Mouse (Mus musculus) hindbrain, embryonic 16.5 days (tissue): ENCODE measurements around the gene Gm9803. TPM values are rescaled to one million over a fixed set of nuclear protein-coding genes. Genes with fewer than 3 reads are reported as not detected.

ENCODE experiments used
- ATAC-seq: fragments of 200-750 bp; cut with Nextera tagmentation; 2 replicates; pipeline ENCODE4 v1.8.0; 2017; ENCODE audit warnings: moderate TSS enrichment, moderate library complexity
- H3K27ac ChIP-seq: fragments of 300-500 bp; sonication (generic); 2 replicates; pipeline ENCODE4 v1.5.1; 2014; ENCODE audit warnings: low read depth, mild to moderate bottlenecking, control low read depth, low read length, moderate library complexity
- H3K27me3 ChIP-seq: fragments of 300-500 bp; sonication (generic); replicated peaks from 2 replicates; pipeline ENCODE4 v1.6.1; 2014; ENCODE audit warnings: low read length; ENCODE audit not compliant: control insufficient read depth, insufficient read depth
- H3K36me3 ChIP-seq: fragments of 300-500 bp; sonication (generic); 2 replicates; pipeline ENCODE4 v1.6.1; 2014; ENCODE audit warnings: mild to moderate bottlenecking, low read length, moderate library complexity, mixed read lengths; ENCODE audit not compliant: control insufficient read depth, insufficient read depth
- H3K4me1 ChIP-seq: fragments of 300-500 bp; sonication (generic); 2 replicates; pipeline ENCODE4 v1.6.1; 2014; ENCODE audit warnings: low read depth, low read length; ENCODE audit not compliant: control insufficient read depth, insufficient read depth
- H3K4me2 ChIP-seq: fragments of 300-500 bp; sonication (generic); 2 replicates; pipeline ENCODE4 v1.6.1; 2014; ENCODE audit warnings: mild to moderate bottlenecking, low read length, control low read depth, moderate library complexity
- H3K4me3 ChIP-seq: fragments of 300-500 bp; sonication (generic); 2 replicates; pipeline ENCODE4 v1.5.1; 2014; ENCODE audit warnings: mild to moderate bottlenecking, low read length, control low read depth, moderate library complexity
- H3K9ac ChIP-seq: fragments of 300-500 bp; sonication (generic); 2 replicates; pipeline ENCODE4 v1.6.1; 2014; ENCODE audit warnings: low read depth, mild to moderate bottlenecking, control low read depth, low read length, moderate library complexity
- H3K9me3 ChIP-seq: fragments of 300-500 bp; sonication (generic); 2 replicates; pipeline ENCODE4 v1.6.1; 2014; ENCODE audit warnings: mild to moderate bottlenecking, low read length, moderate library complexity; ENCODE audit not compliant: control insufficient read depth
- WGBS: fragments of 180-500 bp; shearing (Covaris S2); extraction: QIAGEN DNeasy Blood & Tissue Kit; methylation state at CpG from one replicate; pipeline ENCODE4 v1.1.7; 2014; 5-methylcytosine and 5-hydroxymethylcytosine counted together
- polyA plus RNA-seq: library from polyadenylated mRNA; unstranded; fragments of >200 nt; fragmentation: Nextera tagmentation; extraction: Ambion mirVana; gene quantifications from 2 replicates; pipeline ENCODE4 v1.2.1, GENCODE M21; 2015

Gene Gm9803
- polyA plus RNA-seq, 1 experiment from 2014 or later, result 49.0 TPM

DNA sequence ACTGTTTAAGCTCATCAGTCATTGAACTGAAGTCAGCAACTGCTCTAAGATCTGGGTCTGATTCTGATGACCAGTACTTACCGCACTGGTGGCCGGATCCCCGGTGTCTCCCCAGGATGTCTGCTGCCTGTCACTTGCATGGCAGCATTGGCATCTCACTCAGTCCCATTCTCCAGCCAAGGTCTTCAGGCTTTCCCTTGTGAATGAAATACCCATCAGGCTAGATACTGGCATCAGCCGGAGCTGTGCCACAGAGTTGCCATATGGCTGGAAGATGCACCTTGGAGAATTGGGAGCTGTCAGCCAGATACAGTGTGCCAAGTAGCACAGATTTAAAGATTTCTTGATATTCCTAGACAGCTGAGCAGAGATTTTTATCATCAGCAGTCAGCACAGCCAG lies 21.3 kb upstream of the Gm9803 start:
- Histone ChIP-seq H3K36me3 (peaks cover 6% of the 10 kb centered on the region), H3K4me2 (no peak overlapping the region), H3K9me3 (no peaks in the 10 kb centered on the region), H3K4me1 (no peaks in the 10 kb centered on the region), H3K4me3 (no peak overlapping the region), H3K9ac (no peak overlapping the region), H3K27ac (no peak overlapping the region), H3K27me3 (no peaks in the 10 kb centered on the region)
- ATAC-seq, result peak; percentile 77
- WGBS, result 76% methylated on average over 4 of the region's 4 CpGs

DNA sequence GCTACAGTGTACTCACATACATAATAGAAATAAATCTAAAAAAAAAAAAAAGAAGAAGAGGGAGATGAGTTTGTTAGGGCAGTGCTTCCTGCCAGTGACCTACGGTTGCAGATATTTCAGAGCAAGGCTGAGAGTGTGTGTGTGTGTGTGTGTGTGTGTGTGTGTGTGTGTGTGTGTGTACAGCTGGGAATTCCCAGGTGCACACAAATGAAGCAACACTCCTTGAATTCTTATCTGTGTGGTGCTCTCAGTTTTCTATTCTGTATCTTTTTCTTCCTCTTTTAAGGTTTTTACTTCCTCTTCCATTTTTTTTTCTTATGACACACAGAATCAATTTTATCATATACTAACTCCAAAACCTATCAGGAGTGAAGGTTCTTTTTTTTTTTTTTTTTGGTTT lies 19.6 kb upstream of the Gm9803 start:
- H3K4me1 ChIP-seq, result no peaks in the 10 kb centered on the region
- 60% methylated on average over 1 of the region's 1 CpGs for WGBS
- ATAC-seq, result no peak

DNA sequence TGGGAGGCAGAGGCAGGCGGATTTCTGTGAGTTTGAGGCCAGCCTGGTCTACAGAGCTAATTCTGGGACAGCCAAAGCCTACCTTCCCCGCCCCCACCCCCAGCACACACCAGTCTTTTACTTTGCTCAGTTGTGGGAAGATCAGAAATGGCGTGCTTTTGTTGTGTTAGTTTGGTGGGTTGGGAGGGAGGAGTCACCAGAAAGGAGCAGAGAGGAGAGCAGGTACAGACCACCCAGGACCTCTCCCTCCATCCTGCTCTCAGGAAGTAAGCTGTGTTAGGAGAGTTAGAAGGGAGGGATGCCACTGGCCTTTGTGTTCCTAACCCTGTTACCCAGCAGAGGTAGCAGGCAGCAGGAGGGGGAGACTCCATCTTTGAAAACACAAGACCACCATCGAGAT lies 16.8 kb upstream of the Gm9803 start:
- H3K27me3 ChIP-seq, result no peaks in the 10 kb centered on the region
- no peak overlapping the region for H3K27ac ChIP-seq
- H3K4me1 ChIP-seq, result no peaks in the 10 kb centered on the region
- H3K4me2 ChIP-seq, result no peak overlapping the region
- H3K9ac ChIP-seq, result no peak overlapping the region
- H3K4me3 ChIP-seq, result no peak overlapping the region
- WGBS, result 72% methylated on average over 4 of the region's 4 CpGs
- peaks cover 18% of the 10 kb centered on the region for H3K36me3 ChIP-seq
- no peaks in the 10 kb centered on the region for H3K9me3 ChIP-seq
- ATAC-seq, result no peak

More for the DNA sequence above, 19.6 kb upstream of the Gm9803 start:
- no peak overlapping the region for H3K4me3 ChIP-seq
- no peaks in the 10 kb centered on the region for H3K9me3 ChIP-seq
- H3K9ac ChIP-seq, result no peak overlapping the region
- no peak overlapping the region for H3K27ac ChIP-seq
- H3K36me3 ChIP-seq, result peaks cover 2% of the 10 kb centered on the region; the same call in 1 of the 2 replicates
- no peak overlapping the region for H3K4me2 ChIP-seq
- H3K27me3 ChIP-seq, result no peaks in the 10 kb centered on the region

DNA sequence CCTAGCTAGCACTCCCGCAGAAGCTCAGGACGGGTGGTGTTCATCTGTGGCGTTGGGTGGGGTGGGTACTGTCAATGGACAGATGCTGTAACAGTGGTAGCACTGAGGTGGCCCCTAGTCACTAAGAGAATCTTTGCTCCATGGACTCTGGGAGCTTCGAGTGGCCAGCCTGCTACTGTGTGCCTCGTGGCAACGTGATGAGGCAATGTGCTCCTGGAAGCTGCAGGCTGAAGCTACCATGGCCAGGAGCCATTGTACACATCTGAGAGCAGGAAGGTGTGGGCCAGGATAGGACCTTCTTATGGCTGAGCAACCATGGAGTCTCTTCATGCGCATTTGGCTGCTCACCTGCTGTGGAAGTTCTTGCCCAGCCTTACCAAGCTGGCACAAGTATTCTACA lies 14.7 kb upstream of the Gm9803 start:
- Histone ChIP-seq H3K4me1 (no peaks in the 10 kb centered on the region), H3K4me2 (no peak overlapping the region), H3K27ac (no peak overlapping the region), H3K27me3 (no peaks in the 10 kb centered on the region), H3K4me3 (no peak overlapping the region), H3K36me3 (peaks cover 26% of the 10 kb centered on the region), H3K9ac (no peak overlapping the region), H3K9me3 (no peaks in the 10 kb centered on the region)
- WGBS, result 95% methylated on average over 7 of the region's 7 CpGs
- no peak for ATAC-seq

DNA sequence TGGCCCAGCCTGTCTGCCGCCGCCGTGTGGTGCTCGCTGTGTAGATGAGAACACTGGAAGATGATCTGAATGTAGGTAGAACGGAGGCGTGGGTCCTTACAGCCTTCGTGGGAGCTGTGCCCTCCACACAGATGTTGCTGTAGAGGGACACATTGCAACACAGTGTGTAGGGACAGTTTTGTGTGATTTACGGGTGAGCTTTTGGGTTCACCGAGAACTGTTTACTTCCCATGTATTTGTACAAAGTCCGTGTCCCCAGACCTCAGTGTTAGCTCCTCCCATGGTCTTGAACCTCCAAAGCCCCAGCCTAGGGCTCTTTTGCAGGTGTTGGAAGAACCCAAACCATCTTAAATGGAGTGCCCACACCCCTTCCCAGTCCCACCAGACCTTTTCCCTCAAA lies 10.9 kb upstream of the Gm9803 start:
- Histone ChIP-seq H3K27me3 (no peaks in the 10 kb centered on the region), H3K36me3 (peaks cover 24% of the 10 kb centered on the region), H3K9me3 (no peaks in the 10 kb centered on the region), H3K4me1 (no peaks in the 10 kb centered on the region), H3K4me2 (no peak overlapping the region), H3K9ac (no peak overlapping the region), H3K27ac (no peak overlapping the region), H3K4me3 (no peak overlapping the region)
- WGBS, result 93% methylated on average over 10 of the region's 10 CpGs
- no peak for ATAC-seq

DNA sequence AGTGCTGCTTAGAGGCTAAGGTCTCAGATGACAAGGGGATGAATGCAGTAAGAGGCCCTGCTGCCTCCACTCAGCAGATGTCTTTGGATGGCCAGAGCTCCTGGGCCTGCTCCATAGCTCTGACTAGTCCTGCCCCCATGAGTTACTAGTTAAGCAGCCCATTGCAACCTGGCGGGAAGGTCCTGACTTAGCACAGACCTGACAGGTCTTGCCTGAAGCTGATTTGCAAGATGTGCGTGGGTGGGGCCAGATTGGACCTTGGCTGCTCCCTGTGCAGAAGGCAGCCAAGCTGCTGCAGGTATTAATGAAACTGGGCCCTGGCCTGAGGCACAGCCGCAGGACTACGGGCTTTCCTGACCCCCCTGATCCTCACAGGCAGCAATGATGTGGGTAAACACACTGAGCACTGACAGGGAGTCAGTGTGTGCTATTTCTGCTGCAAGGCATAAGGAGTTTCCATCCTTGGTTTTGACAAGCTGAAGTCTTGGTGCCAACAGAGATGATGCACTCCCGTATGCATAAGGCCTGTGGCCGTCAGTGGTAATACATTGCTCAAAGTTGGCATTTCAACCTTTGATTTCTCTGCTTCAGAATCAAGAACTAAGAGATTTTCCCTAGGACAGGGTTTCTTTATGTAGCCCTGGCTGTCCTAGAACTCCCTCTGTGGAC lies 6.8 kb upstream of the Gm9803 start:
- no peak for ATAC-seq
- H3K27ac ChIP-seq, result no peak overlapping the region
- WGBS, result 72% methylated on average over 6 of the region's 6 CpGs
- peaks cover 8% of the 10 kb centered on the region for H3K36me3 ChIP-seq
- no peaks in the 10 kb centered on the region for H3K27me3 ChIP-seq
- H3K9me3 ChIP-seq, result no peaks in the 10 kb centered on the region
- no peak overlapping the region for H3K4me3 ChIP-seq
- no peak overlapping the region for H3K4me2 ChIP-seq
- no peaks in the 10 kb centered on the region for H3K4me1 ChIP-seq
- no peak overlapping the region for H3K9ac ChIP-seq

DNA sequence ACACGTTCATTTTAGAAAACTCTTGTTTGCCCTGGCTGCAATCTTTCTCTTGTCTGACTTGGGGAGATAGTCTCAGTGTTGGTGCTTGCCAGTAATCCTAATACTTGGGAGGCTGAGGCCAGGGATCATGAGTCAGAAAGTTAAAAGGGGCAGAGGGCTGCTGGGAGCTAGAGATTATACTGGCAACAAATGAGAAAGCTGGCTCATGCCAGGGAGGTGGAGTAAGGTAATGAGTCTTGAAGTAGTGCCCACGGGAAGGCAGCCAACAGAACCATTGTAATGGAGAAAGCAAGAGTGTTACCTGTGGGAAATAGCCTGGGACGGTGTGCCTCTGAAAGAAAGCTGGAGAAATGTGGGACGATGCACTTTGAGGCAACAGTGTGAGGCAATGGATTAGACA lies 6.0 kb upstream of the Gm9803 start:
- whole genome bisulfite sequencing, result 51% methylated on average over 4 of the region's 4 CpGs
- no peak overlapping the region for H3K4me3 ChIP-seq
- H3K9me3 ChIP-seq, result no peaks in the 10 kb centered on the region
- H3K4me2 ChIP-seq, result no peak overlapping the region
- 0 out of 2 replicates have a peak, but pooled peaks have one; percentile 24 for ATAC-seq
- peaks cover 7% of the 10 kb centered on the region for H3K36me3 ChIP-seq
- H3K4me1 ChIP-seq, result no peaks in the 10 kb centered on the region
- no peak overlapping the region for H3K27ac ChIP-seq
- no peak overlapping the region for H3K9ac ChIP-seq
- no peaks in the 10 kb centered on the region for H3K27me3 ChIP-seq

DNA sequence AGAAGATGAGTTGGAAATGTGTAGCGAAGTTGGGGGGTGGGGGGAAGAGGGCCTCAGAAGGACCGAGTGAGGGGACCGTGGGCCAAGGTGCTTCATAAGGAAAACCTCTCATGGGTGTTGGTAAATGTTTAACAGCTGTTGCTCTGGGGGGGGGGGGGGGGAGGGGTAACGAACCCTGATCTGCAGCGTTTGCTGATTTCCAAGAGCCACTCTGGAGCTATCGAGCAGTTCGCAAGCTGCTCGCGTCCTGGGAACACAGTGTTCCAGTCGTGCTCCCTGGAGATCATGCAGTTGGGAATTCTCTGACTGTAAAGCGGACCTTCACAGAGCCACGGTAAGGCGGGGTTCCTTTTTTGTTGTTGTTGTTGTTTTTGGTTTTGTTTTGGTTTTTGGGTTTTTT lies 5.5 kb upstream of the Gm9803 start:
- Histone ChIP-seq H3K36me3 (0 out of 2 replicates have a peak, but pooled peaks cover 3% of the 10 kb centered on the region), H3K4me2 (no peak overlapping the region), H3K4me1 (no peaks in the 10 kb centered on the region), H3K9me3 (no peaks in the 10 kb centered on the region), H3K27ac (no peak overlapping the region), H3K4me3 (no peak overlapping the region), H3K27me3 (no peaks in the 10 kb centered on the region), H3K9ac (no peak overlapping the region)
- 65% methylated on average over 12 of the region's 13 CpGs for WGBS
- ATAC-seq, result no peak

DNA sequence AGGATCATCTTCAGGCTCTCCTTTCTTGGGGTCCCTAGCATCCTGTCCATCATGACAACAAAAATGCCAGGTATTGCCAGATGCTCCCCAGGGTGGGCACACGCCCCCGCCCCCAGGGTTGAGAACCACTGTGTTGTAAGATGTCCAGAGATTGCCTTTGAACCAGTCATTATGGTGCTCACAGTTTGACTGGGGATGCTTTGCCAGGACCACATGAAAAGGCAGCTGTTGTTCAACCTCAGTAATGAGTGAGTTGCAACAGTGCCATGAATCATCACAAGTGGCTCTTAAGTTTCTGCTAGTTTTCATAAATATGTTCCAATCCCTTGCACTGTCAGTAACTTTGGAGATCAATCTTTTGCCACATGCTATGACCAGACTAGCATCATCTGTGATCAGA lies 3.9 kb upstream of the Gm9803 start:
- no peak overlapping the region for H3K4me3 ChIP-seq
- 100% methylated on average over 2 of the region's 2 CpGs for WGBS
- no peak for ATAC-seq
- H3K4me2 ChIP-seq, result no peak overlapping the region
- no peak overlapping the region for H3K27ac ChIP-seq
- H3K27me3 ChIP-seq, result no peaks in the 10 kb centered on the region
- no peaks in the 10 kb centered on the region; the same call in 1 of the 2 replicates for H3K36me3 ChIP-seq
- H3K9ac ChIP-seq, result no peak overlapping the region
- H3K9me3 ChIP-seq, result no peaks in the 10 kb centered on the region
- no peaks in the 10 kb centered on the region for H3K4me1 ChIP-seq
